Mouse (Mus musculus) monocyte, adult 2 months (primary cell): ENCODE measurements around the gene Ppargc1a.

Source experiments
- DNase-seq, 2 experiments: peaks; one replicate each; pipeline ENCODE4 v3.0.0; 2022; ENCODE audit warnings: low spot score in 2 of 2, low read depth in 1 of 2

The Ppargc1a gene

GRCm38 (mm10) chr5:51567659-51568058, at the start of gene Ppargc1a:
Gene Ppargc1a (minus strand): TSS chr5:51567726.
- DNase-seq: no peak

- no peak for DNase-seq
Observed at GRCm38 (mm10) chr5:51616877-51617276, 49.4 kb upstream of the Ppargc1a start.

- no peak for DNase-seq
Observed at GRCm38 (mm10) chr5:51612049-51612448, 44.5 kb upstream of the Ppargc1a start.

- DNase-seq: no peak
Observed at GRCm38 (mm10) chr5:51607686-51608480, 40.4 kb upstream of the Ppargc1a start.

GRCm38 (mm10) chr5:51599549-51599948, 32.0 kb upstream of the Ppargc1a start:
- DNase-seq: no peak

- no peak for DNase-seq
Observed at GRCm38 (mm10) chr5:51595644-51596043, 28.1 kb upstream of the Ppargc1a start.

GRCm38 (mm10) chr5:51592206-51592605, 24.7 kb upstream of the Ppargc1a start:
- DNase-seq: no peak

GRCm38 (mm10) chr5:51591537-51592154, 24.1 kb upstream of the Ppargc1a start:
- no peak for DNase-seq

- DNase-seq: no peak
Observed at GRCm38 (mm10) chr5:51586187-51586586, 18.7 kb upstream of the Ppargc1a start.

GRCm38 (mm10) chr5:51584987-51585386, 17.5 kb upstream of the Ppargc1a start:
- no peak for DNase-seq

- no peak for DNase-seq
Observed at GRCm38 (mm10) chr5:51584186-51584585, 16.7 kb upstream of the Ppargc1a start.

- no peak for DNase-seq
Observed at GRCm38 (mm10) chr5:51583632-51584031, 16.1 kb upstream of the Ppargc1a start.

- no peak for DNase-seq
Observed at GRCm38 (mm10) chr5:51583030-51583429, 15.5 kb upstream of the Ppargc1a start.

GRCm38 (mm10) chr5:51582618-51583017, 15.1 kb upstream of the Ppargc1a start:
- DNase-seq: no peak

- no peak for DNase-seq
Observed at GRCm38 (mm10) chr5:51577594-51577993, 10.1 kb upstream of the Ppargc1a start.

- DNase-seq: no peak
Observed at GRCm38 (mm10) chr5:51573770-51574169, 6.2 kb upstream of the Ppargc1a start.

GRCm38 (mm10) chr5:51568198-51568690, 718 bp upstream of the Ppargc1a start:
- DNase-seq: no peak

- no peak for DNase-seq
Observed at GRCm38 (mm10) chr5:51565672-51566071, 1.9 kb downstream of the Ppargc1a start.

- no peak for DNase-seq
Observed at GRCm38 (mm10) chr5:51565038-51565437, 2.5 kb downstream of the Ppargc1a start.

GRCm38 (mm10) chr5:51563574-51563973, 4.0 kb downstream of the Ppargc1a start:
- no peak for DNase-seq

- DNase-seq: no peak
Observed at GRCm38 (mm10) chr5:51557607-51558278, 9.8 kb downstream of the Ppargc1a start.

GRCm38 (mm10) chr5:51553671-51554070, 13.9 kb downstream of the Ppargc1a start:
- no peak for DNase-seq
